Comparison of ENCODE assay signal across 12 mouse cellular contexts in genomic region chr7:115206479-115207134, GRCm38 (mm10).
"Had no signal": no experiment of that assay in that cellular context is flagged by ENCODE, and none has a peak within 500 bp of the region (broad histone marks: within the 10 kb centered on the region; RNA-seq: fewer than 3 reads in every experiment).

No protein-coding gene starts in this region.

- H3K4me3 ChIP-seq: intestine, embryonic 15.5 days; limb, embryonic 13.5 days; midbrain, embryonic 12.5 days; stomach, embryonic 15.5 days had no signal

- H3K9ac ChIP-seq: hindbrain, embryonic 14.5 days; intestine, embryonic 15.5 days; limb, embryonic 13.5 days; lung, embryonic 14.5 days; midbrain, embryonic 12.5 days; stomach, embryonic 15.5 days had no signal

- H3K9me3 ChIP-seq: intestine, embryonic 15.5 days; limb, embryonic 13.5 days; midbrain, embryonic 12.5 days; stomach, embryonic 15.5 days had no signal

- H3K27me3 ChIP-seq: intestine, embryonic 15.5 days; stomach, embryonic 15.5 days had no signal

- H3K27ac ChIP-seq: hindbrain, embryonic 14.5 days; intestine, embryonic 15.5 days; limb, embryonic 13.5 days; midbrain, embryonic 12.5 days; stomach, embryonic 15.5 days had no signal

- DNase-seq: left cerebral cortex, postnatal 4 days; lung, embryonic 14.5 days; right cerebral cortex, postnatal 14 days; thymus, adult 2 months; thymus, postnatal 25 days had no signal

- H3K4me1 ChIP-seq: intestine, embryonic 15.5 days; midbrain, embryonic 12.5 days; stomach, embryonic 15.5 days had no signal

- ATAC-seq: intestine, embryonic 15.5 days; midbrain, embryonic 16.5 days had no signal

- H3K36me3 ChIP-seq: intestine, embryonic 15.5 days; limb, embryonic 13.5 days; midbrain, embryonic 12.5 days; stomach, embryonic 15.5 days had no signal

- H3K4me2 ChIP-seq: hindbrain, embryonic 14.5 days; intestine, embryonic 15.5 days; limb, embryonic 13.5 days; liver, embryonic 11.5 days; lung, embryonic 14.5 days; midbrain, embryonic 12.5 days; stomach, embryonic 15.5 days had no signal
